Mouse (Mus musculus) kidney, embryonic 14.5 days (tissue): ENCODE measurements at regions not wholly inside any gene's neighbourhood (a gene's known extent, or its start where the extent isn't known, plus 50 kb on each side); places are given as distances from the start of the nearest gene placed in this dataset.

Source experiments
- ATAC-seq: fragments of 200-750 bp; cut with Nextera tagmentation; 2 replicates; pipeline ENCODE4 v1.8.0; 2017; ENCODE audit warnings: moderate number of reproducible peaks, mild to moderate bottlenecking, moderate TSS enrichment, moderate library complexity; ENCODE audit not compliant: low FRiP score, low TSS enrichment
- H3K27ac ChIP-seq: fragments of 300-500 bp; sonication (generic); 2 replicates; pipeline ENCODE4 v1.5.1; 2014; ENCODE audit warnings: low read depth, mild to moderate bottlenecking, low read length, moderate library complexity, mixed read lengths
- H3K27me3 ChIP-seq: fragments of 300-500 bp; sonication (generic); 2 replicates; pipeline ENCODE4 v1.6.1; 2014; ENCODE audit warnings: mild to moderate bottlenecking, low read length; ENCODE audit not compliant: control insufficient read depth, insufficient read depth
- H3K36me3 ChIP-seq: fragments of 300-500 bp; sonication (generic); 2 replicates; pipeline ENCODE4 v1.6.1; 2014; ENCODE audit warnings: low read length, mixed read lengths; ENCODE audit not compliant: control insufficient read depth, insufficient read depth
- H3K4me1 ChIP-seq: fragments of 300-500 bp; sonication (generic); 2 replicates; pipeline ENCODE4 v1.6.1; 2014; ENCODE audit warnings: low read length, mixed read lengths; ENCODE audit not compliant: control insufficient read depth, insufficient read depth
- H3K4me2 ChIP-seq: fragments of 300-500 bp; sonication (generic); replicated peaks from 2 replicates; pipeline ENCODE4 v1.6.1; 2014; ENCODE audit warnings: low read depth, mild to moderate bottlenecking, low read length
- H3K4me3 ChIP-seq: fragments of 300-500 bp; sonication (generic); 2 replicates; pipeline ENCODE4 v1.5.1; 2014; ENCODE audit warnings: mild to moderate bottlenecking, low read length
- H3K9ac ChIP-seq: fragments of 300-500 bp; sonication (generic); 2 replicates; pipeline ENCODE4 v1.6.1; 2014; ENCODE audit warnings: low read depth, mild to moderate bottlenecking, low read length, moderate library complexity
- H3K9me3 ChIP-seq: fragments of 300-500 bp; sonication (generic); 2 replicates; pipeline ENCODE4 v1.6.1; 2016; ENCODE audit warnings: low read length; ENCODE audit not compliant: control insufficient read depth
- WGBS: fragments of 180-500 bp; shearing (Covaris S2); extraction: QIAGEN DNeasy Blood & Tissue Kit; methylation state at CpG from one replicate; pipeline ENCODE4 v1.1.7; 2014; 5-methylcytosine and 5-hydroxymethylcytosine counted together

DNA sequence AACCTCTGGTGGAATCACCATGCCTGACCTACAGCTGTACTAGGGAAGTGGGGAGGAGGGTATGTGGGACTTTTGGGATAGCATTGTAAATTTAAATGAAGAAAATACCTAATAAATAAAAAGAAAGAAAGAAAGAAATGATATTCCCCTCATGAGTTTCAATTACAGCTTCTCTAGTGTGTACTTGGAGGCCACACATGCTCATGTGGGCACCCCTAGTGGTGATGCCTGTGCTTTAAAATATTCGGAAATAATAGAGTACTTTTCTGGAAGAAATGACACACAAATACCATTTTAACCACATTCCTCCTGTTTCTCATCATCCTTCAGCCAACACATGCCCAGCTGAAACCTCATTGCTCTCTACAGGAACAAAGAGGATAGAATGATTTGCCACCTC is 1034.4 kb downstream of the Tlr4 start:
- Histone ChIP-seq H3K9ac (no peak overlapping the region), H3K27me3 (no peaks in the 10 kb centered on the region), H3K4me3 (no peak overlapping the region), H3K4me1 (no peaks in the 10 kb centered on the region), H3K4me2 (no peak overlapping the region), H3K36me3 (no peaks in the 10 kb centered on the region), H3K27ac (no peak overlapping the region), H3K9me3 (no peaks in the 10 kb centered on the region)
- 80% methylated on average over 1 of the region's 1 CpGs for WGBS
- ATAC-seq: no peak

DNA sequence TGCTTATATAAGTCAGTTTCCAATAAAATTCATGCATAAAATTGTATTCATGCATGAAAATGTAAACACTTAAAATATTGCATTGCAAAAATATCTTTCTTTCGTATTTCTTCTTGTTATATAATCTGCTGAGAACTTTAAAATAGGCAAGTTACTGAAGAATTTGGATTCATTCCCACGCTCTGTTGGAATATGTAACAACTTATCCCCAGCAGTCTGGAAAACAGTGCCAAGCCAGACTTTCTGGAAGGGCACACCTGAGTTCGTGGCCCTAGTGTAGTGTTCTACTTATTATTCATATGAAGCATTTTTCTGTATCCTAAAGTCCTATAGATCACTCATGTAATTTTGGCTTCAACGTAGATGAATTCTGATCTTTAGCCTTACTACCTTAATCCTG is 1025.6 kb downstream of the Tlr4 start:
- no peaks in the 10 kb centered on the region for H3K4me1 ChIP-seq
- H3K9me3 ChIP-seq: no peaks in the 10 kb centered on the region
- WGBS: 84% methylated on average over 4 of the region's 4 CpGs
- H3K4me2 ChIP-seq: no peak overlapping the region
- H3K27ac ChIP-seq: no peak overlapping the region
- no peak for ATAC-seq
- H3K27me3 ChIP-seq: no peaks in the 10 kb centered on the region
- no peak overlapping the region for H3K9ac ChIP-seq
- H3K4me3 ChIP-seq: no peak overlapping the region
- H3K36me3 ChIP-seq: no peaks in the 10 kb centered on the region

DNA sequence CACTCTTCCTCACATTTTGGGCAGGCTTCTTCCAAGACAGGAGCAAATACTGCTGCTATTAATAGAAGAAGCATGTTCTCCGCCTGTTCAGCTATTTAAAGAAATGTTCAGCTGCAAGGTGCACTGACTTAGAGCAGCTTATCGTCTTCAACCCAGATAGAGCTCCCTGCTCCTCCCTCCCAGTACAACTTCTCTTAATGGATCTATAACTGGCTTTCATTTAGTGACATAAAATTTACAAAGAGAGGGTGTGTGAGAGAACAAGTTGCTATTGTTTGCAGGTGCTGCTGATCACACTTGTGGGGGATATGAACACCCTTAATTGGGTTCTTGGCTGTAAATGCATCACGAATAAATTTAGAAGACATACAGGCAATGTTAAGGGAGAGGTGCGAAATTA is 1006.0 kb downstream of the Tlr4 start:
- no peak overlapping the region for H3K9ac ChIP-seq
- 87% methylated on average over 4 of the region's 4 CpGs for WGBS
- no peak overlapping the region for H3K4me2 ChIP-seq
- no peaks in the 10 kb centered on the region for H3K4me1 ChIP-seq
- H3K27me3 ChIP-seq: no peaks in the 10 kb centered on the region
- ATAC-seq: no peak
- no peaks in the 10 kb centered on the region for H3K36me3 ChIP-seq
- H3K9me3 ChIP-seq: no peaks in the 10 kb centered on the region
- H3K4me3 ChIP-seq: no peak overlapping the region
- no peak overlapping the region for H3K27ac ChIP-seq

DNA sequence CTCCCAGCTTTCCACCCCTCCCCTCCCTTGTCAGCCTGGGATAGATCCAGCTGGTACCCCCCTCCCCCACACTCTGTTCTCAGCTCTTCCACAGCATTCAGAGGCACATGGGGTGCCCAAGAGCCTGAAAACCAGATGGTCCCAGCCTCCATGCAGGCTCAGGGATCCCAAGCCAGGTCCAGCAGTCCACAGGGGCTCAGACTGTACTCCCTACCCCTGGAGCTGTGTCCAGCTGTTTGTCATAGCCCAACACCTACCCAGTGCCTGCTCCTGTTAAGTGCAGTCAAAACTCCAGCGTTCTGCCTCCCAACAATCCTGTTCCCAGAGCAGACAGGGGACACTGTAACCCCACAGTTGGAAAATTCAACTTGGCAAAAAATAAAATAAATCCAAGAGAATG is 998.1 kb downstream of the Tlr4 start:
- H3K4me1 ChIP-seq: no peaks in the 10 kb centered on the region
- H3K9me3 ChIP-seq: no peaks in the 10 kb centered on the region
- 55% methylated on average over 1 of the region's 1 CpGs for WGBS
- no peak for ATAC-seq
- H3K4me2 ChIP-seq: no peak overlapping the region
- H3K27ac ChIP-seq: no peak overlapping the region
- no peaks in the 10 kb centered on the region for H3K27me3 ChIP-seq
- no peaks in the 10 kb centered on the region for H3K36me3 ChIP-seq
- H3K9ac ChIP-seq: no peak overlapping the region
- no peak overlapping the region for H3K4me3 ChIP-seq

DNA sequence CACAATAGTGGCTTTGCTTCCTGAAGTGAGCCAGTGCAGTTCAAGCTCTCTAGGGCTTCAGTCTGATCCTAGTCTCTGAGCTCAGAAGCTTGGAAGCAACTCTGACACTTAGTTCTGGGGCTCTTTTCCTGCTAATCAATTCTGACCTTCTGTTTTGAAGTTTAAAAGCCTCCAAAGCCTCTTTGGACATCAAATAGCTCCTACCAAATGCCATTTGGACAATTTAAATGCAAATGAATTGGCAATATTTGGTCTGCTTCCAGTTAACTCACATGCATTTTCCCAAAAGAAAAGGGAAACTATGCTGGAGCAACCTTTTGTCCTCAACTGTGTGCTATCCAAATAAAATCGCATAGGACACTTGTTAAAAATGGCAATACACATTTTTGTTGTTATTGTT is 968.7 kb downstream of the Tlr4 start:
- WGBS: 55% methylated on average over 1 of the region's 1 CpGs
- H3K4me2 ChIP-seq: no peak overlapping the region

More for the DNA sequence above, 968.7 kb downstream of the Tlr4 start:
- no peak overlapping the region for H3K27ac ChIP-seq
- H3K27me3 ChIP-seq: no peaks in the 10 kb centered on the region
- no peaks in the 10 kb centered on the region for H3K9me3 ChIP-seq
- no peak for ATAC-seq
- H3K9ac ChIP-seq: no peak overlapping the region
- H3K4me1 ChIP-seq: no peaks in the 10 kb centered on the region
- no peaks in the 10 kb centered on the region for H3K36me3 ChIP-seq
- no peak overlapping the region for H3K4me3 ChIP-seq
